Mouse (Mus musculus) adrenal gland, adult 10 weeks (tissue): ENCODE results near the gene Fam207a. TPM values are rescaled to one million over a fixed set of nuclear protein-coding genes. Genes with fewer than 3 reads are reported as not detected.

Experiments used
- polyA plus RNA-seq: library from polyadenylated mRNA; stranded (reverse); fragments of 350-450 nt; fragmentation: Illumina TruSeq; extraction: RNeasy Lipid Tissue Mini Kit (QIAGEN cat#74804); gene quantifications from one replicate; pipeline ENCODE4 v1.2.3, GENCODE M21; 2014; ENCODE audit warnings: low read depth, low replicate concordance

The Fam207a gene
- polyA plus RNA-seq, result 0.70 TPM

GRCm38 (mm10) chr10:77515385-77516348 lies at the start of gene Fam207a:
Gene Fam207a, minus strand, starts transcription at chr10:77515785.

DNA sequence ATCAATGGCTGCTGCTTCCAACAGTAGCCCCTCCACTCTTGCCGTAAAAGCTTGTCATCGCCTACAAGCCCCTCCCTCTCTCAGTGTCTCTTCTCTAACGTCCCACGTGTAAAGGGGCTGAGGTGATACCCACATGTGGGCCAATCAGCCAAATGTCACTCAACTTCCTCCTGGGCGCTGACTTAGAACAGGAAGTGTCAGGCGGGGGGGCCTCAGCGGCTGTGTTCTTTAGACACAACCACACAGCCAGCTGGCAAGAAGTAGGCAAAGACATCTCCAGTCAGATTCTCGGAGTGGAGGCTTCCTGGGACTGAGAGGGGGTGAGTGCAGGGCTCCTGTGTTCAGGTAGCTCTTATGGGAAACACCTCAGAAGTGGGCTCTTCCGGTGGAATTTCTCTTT lies 14.6 kb upstream of the Fam207a start, which contains the start of gene Itgb2:
Gene Itgb2, plus strand, starts transcription at position 113 of the 400 bp plus-strand sequence.

Other genes with a start within 250 kb of the Fam207a start
- gene Adarb1, start 97.5 kb downstream of the Fam207a start, polyA plus RNA-seq, result 14.1 TPM
- gene Itgb2, start 14.5 kb upstream of the Fam207a start, polyA plus RNA-seq, result 2.5 TPM
- 126 TPM for gene Pttg1ip, start 65.9 kb upstream of the Fam207a start, polyA plus RNA-seq
- gene Sumo3, start 90.3 kb upstream of the Fam207a start, polyA plus RNA-seq, result 72.3 TPM
- 6.2 TPM for gene Gm49325, start 90.4 kb upstream of the Fam207a start, polyA plus RNA-seq
- 11.6 TPM for gene Ube2g2, start 106.5 kb upstream of the Fam207a start, polyA plus RNA-seq
- gene Tspear, start 170.8 kb upstream of the Fam207a start, polyA plus RNA-seq, result not detected
- gene Gm19402, start 175.0 kb upstream of the Fam207a start, polyA plus RNA-seq, result not detected
- gene Gm9508, start 181.4 kb upstream of the Fam207a start, polyA plus RNA-seq, result not detected
- gene Gm10272, start 190.8 kb upstream of the Fam207a start, polyA plus RNA-seq, result not detected
- gene Gm10024, start 195.7 kb upstream of the Fam207a start, polyA plus RNA-seq, result not detected
- gene Gm10142, start 200.0 kb upstream of the Fam207a start, polyA plus RNA-seq, result not detected
- not detected for gene Krtap12-1, start 204.8 kb upstream of the Fam207a start, polyA plus RNA-seq
- not detected for gene Gm10100, start 210.7 kb upstream of the Fam207a start, polyA plus RNA-seq
- not detected for gene Gm18596, start 226.9 kb upstream of the Fam207a start, polyA plus RNA-seq
- gene Gm9736, start 235.6 kb upstream of the Fam207a start, polyA plus RNA-seq, result not detected
- gene Gm3233, start 243.9 kb upstream of the Fam207a start, polyA plus RNA-seq, result not detected